Mouse (Mus musculus) ES-Bruce4 (cell line): ENCODE measurements at regions not wholly inside any gene's neighbourhood (a gene's known extent, or its start where the extent isn't known, plus 50 kb on each side); places are given as distances from the start of the nearest gene placed in this dataset.

Source experiments
- H3K27ac ChIP-seq: 2 replicates; pipeline ENCODE4 v1.5.1; 2012; ENCODE audit warnings: low read length, inconsistent platforms; ENCODE audit not compliant: insufficient read depth
- H3K27me3 ChIP-seq: 2 replicates; pipeline ENCODE4 v1.6.1; 2012; ENCODE audit warnings: mild to moderate bottlenecking, low read length, inconsistent platforms; ENCODE audit not compliant: control insufficient read depth, poor library complexity, insufficient read depth, severe bottlenecking
- H3K36me3 ChIP-seq: 2 replicates; pipeline ENCODE4 v1.6.1; 2012; ENCODE audit warnings: inconsistent platforms, mild to moderate bottlenecking, low read length, moderate library complexity; ENCODE audit not compliant: control insufficient read depth, poor library complexity, insufficient read depth, severe bottlenecking
- H3K4me1 ChIP-seq: one replicate; pipeline ENCODE4 v1.8.1; 2011; ENCODE audit warnings: low read length; ENCODE audit not compliant: control insufficient read depth, insufficient read depth
- H3K4me3 ChIP-seq: 2 replicates; pipeline ENCODE4 v1.5.1; 2011; ENCODE audit warnings: low read depth, mild to moderate bottlenecking, low read length
- H3K9ac ChIP-seq: 2 replicates; pipeline ENCODE4 v1.6.1; 2012; ENCODE audit warnings: low read depth, mild to moderate bottlenecking, inconsistent platforms; ENCODE audit not compliant: poor library complexity, severe bottlenecking
- H3K9me3 ChIP-seq: replicated peaks from 2 replicates; pipeline ENCODE4 v1.6.1; 2012; ENCODE audit warnings: mild to moderate bottlenecking, low read length, inconsistent platforms; ENCODE audit not compliant: control insufficient read depth, poor library complexity, insufficient read depth, severe bottlenecking
- CTCF ChIP-seq: IDR thresholded peaks from one replicate; pipeline ENCODE4 v1.8.1; 2011; ENCODE audit warnings: low read depth, low read length
- EP300 ChIP-seq: IDR thresholded peaks from 2 replicates; pipeline ENCODE4 v1.6.1; 2011; ENCODE audit warnings: low read depth, low read length; ENCODE audit not compliant: insufficient read depth
- POLR2A ChIP-seq: IDR thresholded peaks from one replicate; pipeline ENCODE4 v1.8.1; 2011; ENCODE audit warnings: low read length; ENCODE audit not compliant: insufficient read depth

GRCm38 (mm10) chr19:37777961-37778360 lies 80.4 kb downstream of the Cyp26a1 start:
- no peak overlapping the region for H3K27ac ChIP-seq
- no peak for TF ChIP-seq POLR2A
- no peak for TF ChIP-seq CTCF
- TF ChIP-seq EP300, result no peak
- no peaks in the 10 kb centered on the region for H3K9me3 ChIP-seq
- H3K36me3 ChIP-seq, result no peaks in the 10 kb centered on the region
- H3K4me1 ChIP-seq, result no peaks in the 10 kb centered on the region
- H3K9ac ChIP-seq, result no peak overlapping the region
- no peaks in the 10 kb centered on the region for H3K27me3 ChIP-seq
- no peak overlapping the region for H3K4me3 ChIP-seq

GRCm38 (mm10) chr19:37778568-37778967 lies 81.0 kb downstream of the Cyp26a1 start:
- no peak overlapping the region for H3K27ac ChIP-seq

DNA sequence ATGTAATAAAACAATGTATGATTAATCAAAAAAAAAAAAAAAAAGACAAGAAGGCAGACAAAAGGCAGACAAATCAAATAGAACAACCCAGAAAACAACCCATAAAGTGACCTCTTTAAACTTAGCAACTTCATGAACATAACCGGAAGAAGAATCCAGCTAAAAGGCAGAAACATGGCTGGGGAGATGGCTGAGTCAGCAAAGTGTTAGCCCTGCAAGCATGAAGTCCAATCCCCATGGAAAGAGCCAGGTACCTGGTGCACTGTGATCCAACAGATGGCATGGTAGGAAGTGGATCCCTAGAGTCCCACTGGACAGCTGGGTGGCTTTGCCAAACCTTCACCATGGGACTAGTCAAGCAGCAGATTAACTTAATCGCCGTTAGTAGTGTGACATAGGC lies 90.9 kb downstream of the Cyp26a1 start:
- no peaks in the 10 kb centered on the region for H3K9me3 ChIP-seq
- no peaks in the 10 kb centered on the region for H3K27me3 ChIP-seq
- no peak overlapping the region for H3K27ac ChIP-seq
- no peak overlapping the region for H3K4me3 ChIP-seq
- TF ChIP-seq CTCF (no peak), POLR2A (no peak), EP300 (no peak)
- no peaks in the 10 kb centered on the region for H3K36me3 ChIP-seq
- H3K4me1 ChIP-seq, result no peaks in the 10 kb centered on the region
- H3K9ac ChIP-seq, result no peak overlapping the region

More at GRCm38 (mm10) chr19:37778568-37778967, 81.0 kb downstream of the Cyp26a1 start:
- no peaks in the 10 kb centered on the region for H3K9me3 ChIP-seq
- no peaks in the 10 kb centered on the region for H3K36me3 ChIP-seq
- no peak overlapping the region for H3K4me3 ChIP-seq
- no peaks in the 10 kb centered on the region for H3K27me3 ChIP-seq
- H3K4me1 ChIP-seq, result no peaks in the 10 kb centered on the region
- no peak for TF ChIP-seq POLR2A
- TF ChIP-seq CTCF, result no peak
- no peak for TF ChIP-seq EP300
- H3K9ac ChIP-seq, result no peak overlapping the region

DNA sequence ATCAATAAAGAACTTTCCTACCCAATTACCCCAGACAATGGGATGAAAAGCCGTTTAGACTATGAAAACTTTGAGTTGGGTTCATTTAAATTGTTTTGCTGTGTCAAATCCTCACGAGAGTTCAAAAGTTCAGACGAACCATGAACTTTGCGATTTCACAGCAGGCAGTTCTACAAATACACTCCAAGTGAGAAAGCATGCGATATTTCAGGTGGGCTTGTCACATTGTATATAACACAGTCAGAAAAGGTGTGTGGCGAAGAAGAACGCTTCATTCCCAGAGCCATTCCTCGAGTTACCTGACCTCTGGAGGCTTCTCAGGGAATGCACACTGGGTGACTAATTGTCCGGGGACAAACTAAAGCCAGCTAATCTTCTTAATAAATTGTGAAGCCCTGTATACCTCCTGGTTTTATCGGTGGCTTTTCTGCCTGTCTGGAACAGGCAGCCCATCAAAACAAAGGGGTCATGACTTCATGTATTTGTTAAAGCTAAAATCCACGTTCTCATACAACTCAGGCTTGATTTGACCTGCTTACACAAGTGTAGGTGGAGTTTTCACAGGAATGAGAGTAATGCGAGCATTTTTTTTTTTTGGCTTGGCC lies 92.1 kb downstream of the Cyp26a1 start:
- H3K27me3 ChIP-seq, result no peaks in the 10 kb centered on the region
- TF ChIP-seq CTCF (no peak), POLR2A (no peak), EP300 (no peak)
- H3K36me3 ChIP-seq, result no peaks in the 10 kb centered on the region
- H3K4me3 ChIP-seq, result no peak overlapping the region
- H3K9me3 ChIP-seq, result no peaks in the 10 kb centered on the region
- H3K4me1 ChIP-seq, result no peaks in the 10 kb centered on the region
- H3K27ac ChIP-seq, result no peak overlapping the region
- H3K9ac ChIP-seq, result no peak overlapping the region

GRCm38 (mm10) chr19:37790281-37791073 lies 92.9 kb downstream of the Cyp26a1 start:
- Histone ChIP-seq H3K4me3 (no peak overlapping the region), H3K27me3 (no peaks in the 10 kb centered on the region)
- no peak for TF ChIP-seq POLR2A

DNA sequence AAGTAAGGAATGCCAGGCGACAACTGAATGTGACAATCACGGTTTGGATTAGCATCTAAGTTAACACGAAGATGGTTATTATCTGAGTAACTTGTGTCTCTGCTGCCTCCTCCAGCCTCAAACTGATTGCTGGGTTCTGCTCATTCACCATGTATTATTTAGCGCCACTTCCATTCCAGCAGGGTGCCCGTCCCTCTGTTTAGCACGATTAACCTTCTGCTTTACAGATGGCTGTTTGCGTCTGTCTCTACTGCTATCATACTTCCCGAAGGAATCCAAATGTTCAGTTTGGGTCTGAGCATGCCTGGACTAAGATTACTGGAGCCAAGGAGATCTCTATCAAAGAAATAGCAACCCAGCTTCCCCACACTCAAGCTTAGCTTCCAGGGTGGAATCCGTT lies 95.6 kb downstream of the Cyp26a1 start:
- H3K27me3 ChIP-seq, result no peaks in the 10 kb centered on the region
- no peaks in the 10 kb centered on the region for H3K9me3 ChIP-seq
- H3K36me3 ChIP-seq, result no peaks in the 10 kb centered on the region
- no peak overlapping the region for H3K4me3 ChIP-seq
- no peak overlapping the region for H3K9ac ChIP-seq
- H3K27ac ChIP-seq, result no peak overlapping the region
- no peaks in the 10 kb centered on the region for H3K4me1 ChIP-seq
- TF ChIP-seq POLR2A, result no peak
- no peak for TF ChIP-seq CTCF
- no peak for TF ChIP-seq EP300

More at GRCm38 (mm10) chr19:37790281-37791073, 92.9 kb downstream of the Cyp26a1 start:
- H3K9ac ChIP-seq, result no peak overlapping the region
- no peak overlapping the region for H3K27ac ChIP-seq
- H3K36me3 ChIP-seq, result no peaks in the 10 kb centered on the region
- H3K9me3 ChIP-seq, result no peaks in the 10 kb centered on the region
- H3K4me1 ChIP-seq, result no peaks in the 10 kb centered on the region
